Mouse (Mus musculus) cerebellum, adult (tissue): Measurements from ENCODE around the gene Prkca.

Experiments used
- ATAC-seq: cut with Nextera tagmentation; 2 replicates; pipeline ENCODE4 v1.9.2; 2017; ENCODE audit warnings: mild to moderate bottlenecking, moderate library complexity, mixed read lengths; ENCODE audit not compliant: insufficient number of reproducible peaks, low FRiP score, low TSS enrichment

Gene Prkca

GRCm38 (mm10) chr11:108341783-108342182, 1.9 kb downstream of the Prkca start:
- ATAC-seq, result no peak

GRCm38 (mm10) chr11:108340293-108340692, 3.4 kb downstream of the Prkca start:
- no peak for ATAC-seq

- no peak for ATAC-seq
Measured at GRCm38 (mm10) chr11:108336445-108336844, 7.3 kb downstream of the Prkca start.

GRCm38 (mm10) chr11:108335536-108335935, 8.2 kb downstream of the Prkca start:
- ATAC-seq, result no peak

- no peak for ATAC-seq
Measured at GRCm38 (mm10) chr11:108334658-108335057, 9.1 kb downstream of the Prkca start.

- ATAC-seq, result no peak
Measured at GRCm38 (mm10) chr11:108333583-108334379, 9.9 kb downstream of the Prkca start.

- ATAC-seq, result no peak
Measured at GRCm38 (mm10) chr11:108333006-108333405, 10.7 kb downstream of the Prkca start.

- ATAC-seq, result no peak
Measured at GRCm38 (mm10) chr11:108330818-108331217, 12.9 kb downstream of the Prkca start.

GRCm38 (mm10) chr11:108325943-108326342, 17.8 kb downstream of the Prkca start:
- ATAC-seq, result no peak

GRCm38 (mm10) chr11:108322156-108322555, 21.6 kb downstream of the Prkca start:
- ATAC-seq, result no peak

- ATAC-seq, result no peak
Measured at GRCm38 (mm10) chr11:108320561-108320960, 23.2 kb downstream of the Prkca start.

- no peak for ATAC-seq
Measured at GRCm38 (mm10) chr11:108319162-108319561, 24.6 kb downstream of the Prkca start.

- no peak for ATAC-seq
Measured at GRCm38 (mm10) chr11:108317878-108318277, 25.9 kb downstream of the Prkca start.

GRCm38 (mm10) chr11:108315736-108316135, 28.0 kb downstream of the Prkca start:
- no peak for ATAC-seq

- no peak for ATAC-seq
Measured at GRCm38 (mm10) chr11:108312516-108312915, 31.2 kb downstream of the Prkca start.

- no peak for ATAC-seq
Measured at GRCm38 (mm10) chr11:108311912-108312311, 31.8 kb downstream of the Prkca start.

GRCm38 (mm10) chr11:108309791-108310190, 33.9 kb downstream of the Prkca start:
- ATAC-seq, result no peak

- ATAC-seq, result no peak
Measured at GRCm38 (mm10) chr11:108308253-108308652, 35.5 kb downstream of the Prkca start.

- ATAC-seq, result no peak
Measured at GRCm38 (mm10) chr11:108307258-108307657, 36.5 kb downstream of the Prkca start.

GRCm38 (mm10) chr11:108303787-108304186, 39.9 kb downstream of the Prkca start:
- ATAC-seq, result no peak

GRCm38 (mm10) chr11:108301796-108302490, 41.8 kb downstream of the Prkca start:
- no peak for ATAC-seq

- no peak for ATAC-seq
Measured at GRCm38 (mm10) chr11:108301036-108301435, 42.7 kb downstream of the Prkca start.
